Mouse (Mus musculus): ENCODE measurements at regions not wholly inside any gene's neighbourhood (a gene's known extent, or its start where the extent isn't known, plus 50 kb on each side); places are given as distances from the start of the nearest gene placed in this dataset.

DNA sequence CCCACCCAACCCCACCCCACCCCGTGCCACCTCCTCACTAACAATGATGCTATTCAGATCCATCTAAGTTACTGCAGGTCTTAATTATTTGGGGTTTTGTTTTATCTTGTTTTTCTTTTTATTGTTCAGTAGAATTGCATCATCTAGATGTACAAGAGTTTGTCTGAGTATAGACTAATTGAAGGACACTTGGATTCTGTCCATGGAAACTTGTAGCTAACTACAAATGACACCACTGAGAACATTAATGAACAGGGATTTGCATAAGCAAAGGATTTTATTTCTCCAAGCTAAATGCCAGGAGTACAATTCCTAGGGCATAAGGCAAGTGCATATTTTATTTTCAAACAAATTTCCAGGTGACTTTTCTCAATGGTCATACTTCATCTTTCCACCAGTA lies 318.4 kb upstream of the Slc7a11 start:
- Histone ChIP-seq H3K4me1 (replicated peaks; ENCODE audit: low read depth, low read length) (no peaks in the 10 kb centered on the region), H3K4me3 (replicated peaks; ENCODE audit: low read length) (no peak overlapping the region), H3K27me3 (ENCODE audit: insufficient read depth, low read length) (no peaks in the 10 kb centered on the region), H3K9me3 (ENCODE audit: low read length) (no peaks in the 10 kb centered on the region), H3K36me3 (ENCODE audit: insufficient read depth, low read length) (no peaks in the 10 kb centered on the region)
- TF ChIP-seq NANOG (IDR thresholded peaks at IDR 0.05; ENCODE audit: borderline replicate concordance, low read length), result no peak
- TF ChIP-seq CTCF (conservative IDR thresholded peaks at IDR 0.05; ENCODE audit: low read length), result no peak
- TF ChIP-seq POU5F1 (IDR thresholded peaks at IDR 0.05; ENCODE audit: borderline replicate concordance, low read length), result no peak

DNA sequence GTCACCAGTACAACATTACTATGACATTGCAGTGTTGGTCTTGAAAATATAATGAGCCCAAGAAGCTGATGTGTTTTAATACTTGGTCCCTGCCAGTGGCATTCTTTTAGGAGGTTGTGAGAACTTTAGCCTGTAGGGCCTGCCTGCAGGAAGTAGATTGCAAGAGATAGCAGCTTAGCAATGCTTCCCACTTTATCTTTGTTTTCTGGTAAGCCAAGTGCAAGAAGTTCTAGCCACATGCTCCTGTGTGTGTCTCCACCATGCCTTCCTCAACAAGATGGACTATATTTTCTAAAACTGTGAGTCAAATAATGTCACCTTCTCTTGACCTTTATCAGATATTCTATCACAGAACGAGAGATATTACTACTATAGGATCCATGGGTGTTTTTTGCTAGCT lies 314.7 kb upstream of the Slc7a11 start:
- Histone ChIP-seq H3K4me1 (replicated peaks; ENCODE audit: low read depth, low read length) (no peaks in the 10 kb centered on the region), H3K36me3 (ENCODE audit: insufficient read depth, low read length) (no peaks in the 10 kb centered on the region), H3K27me3 (ENCODE audit: insufficient read depth, low read length) (no peaks in the 10 kb centered on the region), H3K4me3 (replicated peaks; ENCODE audit: low read length) (no peak overlapping the region), H3K9me3 (ENCODE audit: low read length) (no peaks in the 10 kb centered on the region)
- no peak for TF ChIP-seq CTCF (conservative IDR thresholded peaks at IDR 0.05; ENCODE audit: low read length)
- no peak for TF ChIP-seq POU5F1 (IDR thresholded peaks at IDR 0.05; ENCODE audit: borderline replicate concordance, low read length)
- no peak for TF ChIP-seq NANOG (IDR thresholded peaks at IDR 0.05; ENCODE audit: borderline replicate concordance, low read length)

DNA sequence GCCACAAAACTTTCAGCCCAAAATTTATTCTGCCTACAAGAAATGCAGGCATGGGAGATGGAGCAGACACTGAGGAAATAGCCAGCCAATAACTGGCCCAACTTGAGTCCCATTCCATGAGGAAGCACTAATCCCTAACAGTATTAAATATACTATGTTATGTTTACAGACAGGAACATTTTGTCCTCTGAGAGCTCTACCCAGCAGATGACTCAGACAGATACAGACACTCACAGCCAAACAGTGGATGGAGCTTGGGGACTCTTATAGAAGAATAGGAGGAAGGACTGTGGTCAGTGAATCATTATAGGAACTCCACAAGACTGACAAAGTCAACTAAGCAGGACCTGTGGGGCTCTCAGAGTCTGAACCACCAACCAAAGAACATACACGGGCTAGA lies 293.8 kb upstream of the Slc7a11 start:
- TF ChIP-seq POU5F1 (IDR thresholded peaks at IDR 0.05; ENCODE audit: borderline replicate concordance, low read length) (no peak), NANOG (IDR thresholded peaks at IDR 0.05; ENCODE audit: borderline replicate concordance, low read length) (no peak), CTCF (conservative IDR thresholded peaks at IDR 0.05; ENCODE audit: low read length) (no peak)
- no peaks in the 10 kb centered on the region for H3K27me3 ChIP-seq (ENCODE audit: insufficient read depth, low read length)
- H3K4me3 ChIP-seq (replicated peaks; ENCODE audit: low read length), result no peak overlapping the region
- no peaks in the 10 kb centered on the region for H3K36me3 ChIP-seq (ENCODE audit: insufficient read depth, low read length)
- H3K4me1 ChIP-seq (replicated peaks; ENCODE audit: low read depth, low read length), result peaks cover 12% of the 10 kb centered on the region
- H3K9me3 ChIP-seq (ENCODE audit: low read length), result no peaks in the 10 kb centered on the region

DNA sequence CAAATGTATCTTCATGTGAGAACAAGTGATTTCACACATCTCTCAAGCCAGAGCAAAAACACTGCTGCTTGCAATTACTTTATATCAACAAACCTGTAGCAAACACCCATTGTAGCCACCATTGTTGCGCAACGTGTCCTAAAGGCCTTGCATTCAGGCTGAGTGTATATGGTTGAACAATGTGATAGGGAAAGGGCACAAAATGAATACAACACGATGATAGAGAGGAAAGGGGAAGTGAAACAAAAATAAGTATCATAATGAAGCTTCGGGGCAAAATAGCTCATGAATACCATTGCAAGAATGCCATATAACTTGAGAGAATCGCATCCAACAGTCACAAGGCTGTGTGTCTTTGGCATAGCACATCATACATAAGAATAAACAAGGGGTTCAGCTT lies 275.6 kb upstream of the Slc7a11 start:
- no peaks in the 10 kb centered on the region for H3K36me3 ChIP-seq (ENCODE audit: insufficient read depth, low read length)
- H3K4me3 ChIP-seq (replicated peaks; ENCODE audit: low read length), result no peak overlapping the region
- TF ChIP-seq POU5F1 (IDR thresholded peaks at IDR 0.05; ENCODE audit: borderline replicate concordance, low read length) (no peak), NANOG (IDR thresholded peaks at IDR 0.05; ENCODE audit: borderline replicate concordance, low read length) (no peak), CTCF (conservative IDR thresholded peaks at IDR 0.05; ENCODE audit: low read length) (no peak)
- H3K9me3 ChIP-seq (ENCODE audit: low read length), result 0 out of 2 replicates have a peak, but pooled peaks cover 5% of the 10 kb centered on the region
- no peaks in the 10 kb centered on the region for H3K27me3 ChIP-seq (ENCODE audit: insufficient read depth, low read length)
- H3K4me1 ChIP-seq (replicated peaks; ENCODE audit: low read depth, low read length), result no peaks in the 10 kb centered on the region

DNA sequence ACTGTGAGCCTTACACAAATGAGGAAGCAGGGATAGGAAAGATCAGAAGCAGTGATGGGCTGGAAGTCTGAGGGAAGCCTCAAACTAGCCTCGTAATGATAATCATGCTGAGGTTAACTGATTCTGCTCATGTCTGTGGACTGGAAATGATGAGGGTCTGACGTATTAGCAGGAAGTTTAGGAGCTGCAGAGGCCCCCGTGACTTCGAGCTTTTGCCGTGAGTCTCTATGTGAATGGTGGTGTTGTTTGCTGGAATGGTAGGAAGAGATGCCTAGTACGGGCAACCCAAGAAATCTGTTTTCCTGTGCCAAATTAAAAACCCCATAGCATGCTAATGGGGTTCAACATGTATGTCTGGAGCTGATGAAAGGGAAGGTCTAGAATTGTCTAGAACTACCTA lies 270.0 kb upstream of the Slc7a11 start:
- H3K27me3 ChIP-seq (ENCODE audit: insufficient read depth, low read length), result no peaks in the 10 kb centered on the region
- H3K4me3 ChIP-seq (replicated peaks; ENCODE audit: low read length), result no peak overlapping the region
- 0 out of 2 replicates have a peak, but pooled peaks cover 3% of the 10 kb centered on the region for H3K4me1 ChIP-seq (replicated peaks; ENCODE audit: low read depth, low read length)
- no peaks in the 10 kb centered on the region for H3K36me3 ChIP-seq (ENCODE audit: insufficient read depth, low read length)
- H3K9me3 ChIP-seq (ENCODE audit: low read length), result no peaks in the 10 kb centered on the region
- TF ChIP-seq CTCF (conservative IDR thresholded peaks at IDR 0.05; ENCODE audit: low read length) (no peak), POU5F1 (IDR thresholded peaks at IDR 0.05; ENCODE audit: borderline replicate concordance, low read length) (no peak), NANOG (IDR thresholded peaks at IDR 0.05; ENCODE audit: borderline replicate concordance, low read length) (no peak)

DNA sequence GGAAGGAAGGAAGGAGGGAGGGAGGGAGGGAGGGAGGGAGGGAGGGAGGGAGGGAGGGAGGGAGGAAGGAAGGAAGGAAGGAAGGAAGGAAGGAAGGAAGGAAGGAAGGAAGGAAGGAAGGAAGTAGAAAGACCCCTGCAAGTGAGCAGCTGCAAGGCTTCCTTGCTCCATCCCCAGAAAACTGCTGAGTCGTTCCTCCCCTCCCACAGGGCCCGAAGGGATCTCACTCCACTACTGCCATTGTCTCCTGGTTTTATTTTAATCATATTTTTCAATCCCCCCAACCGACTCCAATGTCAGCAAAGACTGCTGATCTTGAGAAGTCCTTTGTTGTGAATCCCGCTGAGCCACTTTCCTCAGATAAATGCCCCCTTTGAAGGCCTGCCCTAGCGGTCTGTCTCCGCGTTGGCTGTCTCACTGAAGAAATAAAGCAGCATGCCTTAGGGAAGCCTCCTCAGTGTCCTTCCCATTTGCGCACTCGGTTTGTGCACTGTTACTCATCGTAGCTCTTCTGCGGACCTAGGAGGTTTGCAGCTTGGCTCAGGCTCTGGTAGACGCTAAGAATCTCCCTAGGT lies 266.1 kb upstream of the Slc7a11 start:
- TF ChIP-seq CTCF (conservative IDR thresholded peaks at IDR 0.05; ENCODE audit: low read length) (no peak), POU5F1 (IDR thresholded peaks at IDR 0.05; ENCODE audit: borderline replicate concordance, low read length) (no peak), NANOG (IDR thresholded peaks at IDR 0.05; ENCODE audit: borderline replicate concordance, low read length) (no peak)
- Histone ChIP-seq H3K4me3 (replicated peaks; ENCODE audit: low read length) (no peak overlapping the region), H3K9me3 (ENCODE audit: low read length) (no peaks in the 10 kb centered on the region), H3K4me1 (replicated peaks; ENCODE audit: low read depth, low read length) (0 out of 2 replicates have a peak, but pooled peaks cover 3% of the 10 kb centered on the region), H3K36me3 (ENCODE audit: insufficient read depth, low read length) (no peaks in the 10 kb centered on the region), H3K27me3 (ENCODE audit: insufficient read depth, low read length) (no peaks in the 10 kb centered on the region)

DNA sequence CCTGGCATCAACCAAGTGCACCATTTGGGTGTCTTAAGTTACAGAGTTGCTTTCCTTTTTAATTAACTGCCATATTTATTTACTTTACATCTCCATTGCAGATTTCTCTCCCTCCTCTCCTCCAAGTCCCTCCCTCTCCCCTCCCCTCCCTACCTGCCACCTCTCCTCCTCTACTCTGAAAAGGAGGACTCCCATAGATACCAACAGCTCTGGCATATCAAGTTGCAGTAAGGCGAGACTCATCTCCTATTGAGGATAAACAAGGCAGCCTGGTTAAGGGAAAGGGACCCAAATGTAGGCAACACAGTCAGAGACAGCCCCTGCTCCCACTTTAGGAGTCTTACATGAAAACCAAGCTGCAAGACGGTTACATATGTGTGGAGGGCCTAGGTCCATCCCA lies 263.3 kb upstream of the Slc7a11 start:
- Histone ChIP-seq H3K4me1 (replicated peaks; ENCODE audit: low read depth, low read length) (0 out of 2 replicates have a peak, but pooled peaks cover 3% of the 10 kb centered on the region), H3K36me3 (ENCODE audit: insufficient read depth, low read length) (no peaks in the 10 kb centered on the region), H3K27me3 (ENCODE audit: insufficient read depth, low read length) (no peaks in the 10 kb centered on the region), H3K4me3 (replicated peaks; ENCODE audit: low read length) (no peak overlapping the region), H3K9me3 (ENCODE audit: low read length) (0 out of 2 replicates have a peak, but pooled peaks cover 6% of the 10 kb centered on the region)
- TF ChIP-seq POU5F1 (IDR thresholded peaks at IDR 0.05; ENCODE audit: borderline replicate concordance, low read length) (no peak), NANOG (IDR thresholded peaks at IDR 0.05; ENCODE audit: borderline replicate concordance, low read length) (no peak), CTCF (conservative IDR thresholded peaks at IDR 0.05; ENCODE audit: low read length) (no peak)

DNA sequence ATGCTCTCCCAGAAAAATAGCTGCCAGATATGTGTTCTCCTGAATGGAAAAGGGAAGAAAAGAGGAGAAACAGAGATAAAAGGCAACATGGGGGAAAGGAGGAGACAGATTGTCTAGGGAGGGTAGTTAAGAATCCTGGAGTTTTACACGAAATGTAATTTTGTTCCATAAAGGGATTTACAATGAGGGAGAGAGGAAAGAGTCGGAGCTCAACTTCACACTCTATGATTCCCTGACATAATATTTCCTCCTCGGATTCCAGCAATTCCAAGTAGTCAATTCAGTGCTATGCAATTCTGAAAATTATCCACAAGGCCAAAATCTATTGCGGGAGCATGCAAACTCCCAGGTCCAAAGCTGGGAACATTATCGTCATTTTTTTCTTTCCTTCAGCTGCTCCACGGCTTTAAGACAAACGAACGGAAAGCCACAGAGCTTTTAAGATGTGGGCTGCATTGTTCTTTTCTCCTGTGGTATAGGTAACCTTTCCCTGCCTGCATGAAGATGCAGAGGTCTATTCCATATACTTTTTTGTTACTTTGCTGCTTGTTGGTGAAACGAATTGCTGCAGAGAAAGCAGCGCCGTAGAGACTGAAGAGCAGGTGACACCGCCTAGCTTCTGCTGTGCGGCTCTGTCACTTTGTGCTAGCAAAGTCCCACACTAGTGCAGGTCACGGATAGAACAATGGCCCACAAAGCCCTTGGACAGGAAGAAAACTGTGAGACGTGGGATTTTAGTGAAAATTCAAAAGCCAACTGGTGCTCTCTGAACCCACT lies 251.7 kb upstream of the Slc7a11 start:
- H3K4me3 ChIP-seq (replicated peaks; ENCODE audit: low read length), result no peak overlapping the region
- no peaks in the 10 kb centered on the region for H3K36me3 ChIP-seq (ENCODE audit: insufficient read depth, low read length)
- no peaks in the 10 kb centered on the region for H3K4me1 ChIP-seq (replicated peaks; ENCODE audit: low read depth, low read length)
- TF ChIP-seq CTCF (conservative IDR thresholded peaks at IDR 0.05; ENCODE audit: low read length) (no peak), NANOG (IDR thresholded peaks at IDR 0.05; ENCODE audit: borderline replicate concordance, low read length) (no peak)
- no peaks in the 10 kb centered on the region for H3K27me3 ChIP-seq (ENCODE audit: insufficient read depth, low read length)
- H3K9me3 ChIP-seq (ENCODE audit: low read length), result peaks cover 16% of the 10 kb centered on the region; the same call in 1 of the 2 replicates

Measured in E14TG2a.4 (cell line).